Mouse (Mus musculus): ENCODE results near the gene Fam120a. TPM values are rescaled to one million over a fixed set of nuclear protein-coding genes. Genes with fewer than 3 reads are reported as not detected.

The Fam120a gene
- total RNA-seq, 2 experiments from 2014 or later: 102 to 104 TPM

DNA sequence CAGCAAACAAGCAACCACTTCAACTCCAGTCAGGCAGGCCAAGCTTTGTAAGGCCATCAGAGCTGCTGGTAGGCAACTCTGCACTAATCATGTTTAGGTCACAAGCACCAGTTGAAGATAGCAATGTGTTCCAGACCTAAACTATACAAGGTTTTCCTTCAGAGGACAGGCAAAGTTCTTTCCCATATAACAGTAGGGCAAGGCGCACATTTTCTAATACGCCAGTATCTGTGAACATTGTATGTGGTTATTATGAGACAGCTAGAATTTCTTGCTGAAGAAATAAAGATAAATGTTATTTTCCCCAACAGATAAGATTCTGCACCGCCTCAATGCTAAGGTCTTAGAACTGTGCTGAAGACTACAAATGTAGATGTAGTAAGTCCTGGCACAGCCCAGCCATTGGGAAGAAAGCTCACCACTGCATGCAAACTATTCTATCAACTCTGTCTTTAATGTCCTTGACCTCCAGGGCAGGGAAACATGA lies 50.7 kb downstream of the Fam120a start:
- DNase-seq: no peak

DNA sequence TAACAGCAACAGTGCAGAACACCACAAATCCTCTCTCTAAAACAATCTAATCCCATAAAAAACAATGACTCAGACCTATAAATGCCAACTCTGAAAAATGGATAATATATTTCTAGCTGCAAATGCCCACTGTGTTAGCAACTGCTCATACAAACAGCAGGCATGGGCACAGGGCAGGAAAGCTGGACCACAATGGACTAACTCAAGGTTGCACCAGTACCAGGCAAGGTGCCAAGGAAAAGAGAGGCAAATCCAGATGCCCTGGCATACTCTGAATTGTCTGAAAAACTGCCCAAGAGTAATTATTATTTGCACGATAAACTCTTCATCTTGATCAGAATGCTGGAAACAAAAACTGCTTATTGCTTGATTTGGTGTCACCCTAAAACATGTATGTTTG lies 54.1 kb downstream of the Fam120a start:
- DNase-seq: peak in 1 of 2 experiments; percentile 48

DNA sequence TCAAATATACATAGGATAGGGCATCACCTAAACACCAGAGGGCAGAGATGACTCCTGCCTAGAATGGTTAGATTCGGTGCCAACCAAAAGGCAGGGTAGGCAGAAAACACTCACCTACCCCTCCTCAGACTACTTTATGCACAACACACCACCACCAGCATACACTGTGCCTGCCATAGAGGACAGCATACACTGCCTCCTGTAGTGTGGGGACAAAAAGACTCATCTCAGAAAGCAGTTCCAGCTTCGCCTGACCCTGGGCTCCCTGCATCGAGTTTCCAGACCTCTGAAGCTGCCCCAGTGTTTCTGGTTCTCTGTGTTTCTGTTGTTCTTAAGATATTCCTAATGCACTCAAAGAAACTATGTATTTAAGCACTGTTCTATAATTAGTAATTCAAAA lies 54.7 kb downstream of the Fam120a start:
- DNase-seq: no peak

DNA sequence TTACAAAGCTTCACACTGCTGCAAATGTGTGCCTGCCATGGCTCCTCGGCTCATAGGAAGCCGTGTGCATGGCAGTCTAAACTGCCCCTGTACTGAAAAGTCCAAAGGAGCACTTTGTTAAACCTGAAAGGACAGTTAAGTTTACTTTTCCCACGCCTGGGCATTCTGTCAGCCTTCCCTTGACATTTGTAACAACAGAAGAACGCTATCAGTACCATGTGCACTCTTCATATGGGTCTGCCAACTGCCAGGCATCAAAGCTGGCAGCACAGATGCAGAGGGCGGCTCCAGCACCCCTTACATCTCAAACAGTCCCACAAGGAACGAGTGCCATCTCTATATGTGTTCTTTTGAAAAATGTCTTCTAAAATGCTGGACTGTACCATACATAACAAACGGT lies 56.4 kb downstream of the Fam120a start:
- no peak for DNase-seq

- no peak for DNase-seq
These were observed 62.4 kb downstream of the Fam120a start for GRCm38 (mm10) chr13:48905458-48905857.

GRCm38 (mm10) chr13:48895376-48895775 lies 72.4 kb downstream of the Fam120a start:
- DNase-seq: no peak

DNA sequence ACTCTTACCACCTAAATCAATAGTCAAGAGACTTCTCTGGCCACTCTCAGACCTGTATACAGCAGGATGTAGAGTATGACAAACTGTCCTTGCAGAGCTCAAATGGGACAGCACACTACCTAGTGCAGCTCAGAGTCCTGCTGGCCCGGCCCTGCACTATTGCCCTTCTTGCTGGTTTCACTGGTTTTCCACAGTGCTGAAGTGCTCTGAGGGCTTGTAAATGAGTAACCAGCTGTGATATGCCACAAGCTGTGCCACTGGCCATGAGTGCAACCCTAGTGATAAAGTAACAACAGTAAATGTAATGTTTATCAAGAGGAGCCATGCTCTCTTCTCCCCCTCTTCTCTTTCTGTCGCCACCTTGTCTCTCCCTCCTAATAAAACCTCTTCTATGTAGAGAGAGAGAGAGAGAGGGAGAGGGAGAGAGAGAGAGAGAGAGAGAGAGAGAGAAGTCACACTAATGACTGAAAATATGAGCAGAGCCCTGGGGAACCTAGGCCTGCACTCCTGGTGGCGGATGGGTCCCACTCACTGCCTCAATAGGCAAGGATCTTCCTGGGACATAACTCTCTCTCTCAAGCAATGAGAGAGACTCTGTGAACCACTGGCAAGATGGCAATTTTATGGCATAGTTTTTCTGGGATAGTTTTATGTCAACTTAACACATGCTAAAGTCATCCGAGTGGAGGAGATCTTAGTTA lies 77.4 kb downstream of the Fam120a start:
- DNase-seq: no peak

DNA sequence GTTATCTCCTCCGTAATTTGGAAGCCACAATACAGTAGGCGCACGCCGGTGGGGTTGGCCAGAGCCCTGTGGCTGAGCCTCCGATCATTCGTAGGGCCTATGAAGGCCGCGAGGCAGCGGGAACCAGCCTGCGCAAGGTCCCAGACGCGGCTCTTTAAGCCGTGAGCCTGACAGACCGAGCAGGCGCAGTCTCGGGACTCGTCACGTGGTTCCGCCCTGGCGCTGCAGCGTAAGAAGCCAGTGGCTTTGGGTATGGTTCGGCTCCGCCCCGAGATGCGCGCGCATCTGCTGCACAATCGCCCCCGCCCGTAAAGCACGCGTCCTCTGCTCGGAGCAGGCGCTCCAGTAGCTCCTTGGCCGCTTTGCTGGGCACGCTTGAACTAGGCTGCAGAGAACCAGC lies 89.3 kb downstream of the Fam120a start:
- DNase-seq: peak; percentile 99

DNA sequence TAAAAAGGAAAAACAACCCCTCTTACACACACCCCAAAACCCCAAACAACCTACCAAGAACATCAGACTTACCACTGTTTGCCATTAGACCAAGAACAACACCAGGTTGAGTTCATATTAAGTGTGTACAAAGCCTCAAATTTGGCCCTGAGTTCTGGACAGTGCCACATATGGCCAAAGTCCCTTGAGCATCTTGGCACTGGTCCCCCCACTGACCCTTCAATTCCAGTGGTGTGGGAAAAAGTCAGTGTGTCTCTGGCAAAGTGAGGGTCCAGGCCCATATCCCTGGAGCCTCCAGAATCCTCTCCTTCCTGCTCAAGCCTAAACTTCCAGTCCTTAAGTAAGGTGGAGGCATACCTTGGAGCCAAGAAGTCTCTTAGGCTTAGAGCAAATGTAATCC lies 90.0 kb downstream of the Fam120a start:
- no peak for DNase-seq

GRCm38 (mm10) chr13:48872726-48873125 lies 95.1 kb downstream of the Fam120a start:
- no peak for DNase-seq

DNA sequence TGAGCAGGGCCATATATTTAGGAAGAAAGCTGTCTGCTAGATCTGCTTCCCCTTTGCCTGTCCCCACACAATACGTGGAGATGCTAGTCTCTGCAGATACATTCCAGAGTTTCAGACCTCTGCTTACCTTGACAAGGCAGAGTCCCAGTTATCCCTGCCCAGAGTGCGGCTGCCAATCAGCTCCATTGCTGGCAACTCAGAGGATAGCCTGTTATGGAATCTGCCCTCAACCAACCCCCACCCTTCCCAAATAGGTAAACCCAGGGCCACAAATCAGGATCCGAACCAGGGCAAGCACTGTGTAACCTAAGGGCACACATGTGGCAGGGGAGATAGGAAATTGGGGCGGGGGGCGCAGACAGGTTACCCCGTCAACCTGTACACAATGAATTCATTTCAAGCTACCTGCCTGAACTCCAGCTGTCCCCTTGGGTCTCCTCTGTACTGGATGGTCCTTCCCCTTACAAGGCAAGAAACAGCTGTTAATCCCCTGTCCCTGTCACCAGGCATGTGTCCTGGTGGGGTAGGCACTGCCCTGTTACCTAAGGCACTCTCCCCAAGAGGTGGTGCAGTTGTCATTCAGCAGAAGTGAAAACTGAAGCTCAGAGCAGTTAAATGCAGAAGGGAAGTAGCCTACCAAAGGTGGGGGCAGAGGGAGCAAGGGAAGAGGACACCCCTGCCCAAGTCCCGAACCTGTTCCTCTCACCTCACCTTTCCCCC lies 95.8 kb downstream of the Fam120a start:
- peak in 1 of 2 experiments; percentile 35 for DNase-seq

- DNase-seq: peak; percentile 47 to 74
These were observed 96.8 kb downstream of the Fam120a start, which contains the start of gene Phf2 for GRCm38 (mm10) chr13:48870771-48871731. Phf2 (minus strand) TSS chr13:48871119.

- DNase-seq: peak; percentile 38 to 46
These were observed 97.7 kb downstream of the Fam120a start for GRCm38 (mm10) chr13:48869950-48870770.

DNA sequence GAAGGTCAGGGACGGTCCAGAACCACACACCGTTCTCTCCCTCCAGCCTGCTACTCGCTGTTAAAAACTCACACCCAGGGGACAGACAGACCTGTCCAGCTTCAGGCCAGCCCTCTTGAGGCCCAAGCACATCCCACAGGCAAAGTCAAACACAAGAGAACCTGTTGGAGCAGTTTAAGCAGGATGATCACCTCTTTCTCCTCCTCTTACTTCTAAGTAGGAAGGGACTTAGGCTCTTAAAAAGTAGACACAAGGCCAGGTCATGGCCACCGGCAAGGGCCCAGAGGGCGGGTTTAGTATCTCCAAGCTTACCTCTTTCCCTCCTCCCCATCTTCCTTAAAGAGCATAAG lies 98.2 kb downstream of the Fam120a start:
- peak in 1 of 2 experiments; percentile 62 for DNase-seq

- no peak for DNase-seq
These were observed 98.7 kb downstream of the Fam120a start for GRCm38 (mm10) chr13:48869088-48869487.

GRCm38 (mm10) chr13:48864673-48865356 lies 103.0 kb downstream of the Fam120a start:
- no peak for DNase-seq

DNA sequence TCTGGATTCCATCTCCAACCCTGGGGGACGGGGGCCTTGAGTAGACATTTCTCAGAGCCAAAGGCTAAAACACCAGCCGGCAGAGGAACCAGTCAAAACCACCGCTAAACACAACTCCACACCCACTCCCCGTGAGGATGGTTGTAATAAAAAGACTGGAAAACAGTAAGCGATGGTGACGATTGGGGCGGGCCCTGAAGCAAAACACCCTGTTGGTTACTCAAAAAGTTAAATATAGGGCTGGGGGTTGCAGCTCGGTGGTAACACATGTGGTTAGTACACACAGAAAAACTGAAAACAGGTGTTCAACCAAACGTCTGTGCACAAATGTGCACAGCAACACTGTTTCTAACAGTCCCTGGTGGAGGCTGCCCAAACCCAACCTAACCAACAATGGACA lies 104.3 kb downstream of the Fam120a start:
- DNase-seq: no peak

DNA sequence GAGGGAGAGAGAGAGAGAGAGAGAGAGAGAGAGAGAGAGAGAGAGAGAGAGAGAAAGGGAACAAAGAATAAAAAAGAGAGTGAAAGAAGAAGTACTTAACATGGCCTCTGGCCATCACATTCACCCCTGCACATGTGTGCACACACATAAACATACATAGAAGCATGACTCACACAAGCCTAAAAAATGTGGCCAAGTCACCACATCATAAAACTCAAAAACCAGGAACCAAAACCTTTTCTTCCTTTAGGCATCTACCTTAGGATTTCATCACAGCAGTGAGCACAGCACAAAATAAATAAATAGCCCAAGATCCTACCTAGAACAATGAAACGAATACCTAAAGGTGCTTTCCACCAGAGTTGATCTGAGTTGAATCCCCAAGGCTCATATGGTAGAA lies 105.9 kb downstream of the Fam120a start:
- DNase-seq: no peak

- DNase-seq: no peak
These were observed 109.0 kb downstream of the Fam120a start for GRCm38 (mm10) chr13:48858779-48859178.

GRCm38 (mm10) chr13:48858054-48858453 lies 109.8 kb downstream of the Fam120a start:
- DNase-seq: no peak

Data from heart, adult 18-20 months (tissue).